Mouse (Mus musculus) heart, postnatal 36 days (tissue): ENCODE results near the gene Tbc1d22a. TPM values are rescaled to one million over a fixed set of nuclear protein-coding genes. Genes with fewer than 3 reads are reported as not detected.

ENCODE experiments used
- DNase-seq, 2 experiments: peaks; one replicate each; pipeline ENCODE4 v3.0.0; 2021 to 2022
- intact Hi-C: fragments of 180-260 bp; cut with DNase I; formaldehyde crosslinking; loops from one replicate; pipeline ENCODE4 v1.15.1; 2025
- total RNA-seq, 2 experiments: library from RNA; stranded (reverse); gene quantifications; 2 replicates each; pipeline ENCODE4 v1.2.3; 2021

Gene Tbc1d22a
- total RNA-seq, 2 experiments from 2014 or later: 21.7 to 28.6 TPM

DNA sequence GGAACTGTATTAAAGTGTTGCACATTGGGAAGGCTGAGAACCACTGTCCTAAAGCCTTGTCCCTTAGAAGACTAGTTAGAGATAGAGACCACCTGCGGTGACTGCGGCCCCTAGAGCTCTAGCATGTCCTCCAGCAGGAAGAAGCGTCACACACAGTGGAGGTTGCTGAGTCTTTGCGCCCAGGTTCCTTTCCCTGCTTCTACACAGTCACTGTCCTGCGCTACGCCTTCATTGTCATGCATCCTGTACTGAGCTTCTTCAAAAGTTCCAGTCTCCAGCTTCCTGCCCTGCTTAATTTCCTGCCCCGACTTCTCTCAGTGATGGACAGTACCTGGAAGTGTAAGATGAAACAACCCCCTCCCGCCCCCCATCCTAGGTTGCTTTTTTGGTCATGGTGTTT lies 14.8 kb downstream of the Tbc1d22a start:
- DNase-seq: no peak
- intact Hi-C loops: loop anchor here (5.0 kb wide), 2 partner anchors 42 to 62 kb away; partner anchors contain the start of gene Cerk

DNA sequence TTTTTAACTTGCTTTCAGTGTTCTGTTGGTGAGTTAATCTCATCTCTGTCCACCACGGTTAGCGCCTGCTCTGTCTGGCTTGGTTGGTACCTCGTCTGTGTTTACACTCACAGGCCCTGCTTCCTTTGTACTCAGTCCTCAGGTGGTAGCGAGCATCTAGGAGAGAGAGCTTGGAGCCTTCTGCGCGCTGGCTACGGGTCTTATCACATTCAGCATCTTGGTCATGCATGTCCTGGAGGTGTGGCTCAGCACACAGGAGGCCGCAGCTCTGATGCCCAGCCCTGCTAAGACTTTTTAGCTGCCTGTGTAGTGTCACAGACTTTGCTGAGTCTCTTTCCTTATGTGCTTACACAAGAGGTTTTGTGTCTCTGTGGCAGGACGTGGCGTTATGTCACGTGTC lies 15.4 kb downstream of the Tbc1d22a start:
- intact Hi-C loops: loop anchor here (5.0 to 10.0 kb wide), 4 partner anchors 42 to 875 kb away; partner anchors contain the start of gene Cerk

DNA sequence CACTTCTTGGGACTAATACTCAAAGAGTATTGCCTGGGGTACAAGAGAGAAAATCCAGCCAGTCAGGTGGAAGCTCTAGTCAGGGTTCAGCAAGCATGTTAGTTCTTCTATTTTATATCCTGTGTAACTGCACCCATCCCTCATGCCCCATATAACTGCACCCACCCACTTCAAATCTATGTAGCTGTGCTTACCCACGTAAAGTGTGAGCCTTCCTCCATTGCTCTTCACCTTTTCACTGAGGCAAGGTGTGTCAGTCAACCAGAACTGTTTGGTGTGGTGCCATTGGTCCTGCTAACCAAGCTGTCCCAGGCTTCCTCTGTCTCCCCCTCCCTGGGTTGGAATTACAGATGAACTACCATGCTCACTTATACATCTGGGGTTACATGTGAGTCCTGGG lies 16.9 kb downstream of the Tbc1d22a start:
- intact Hi-C loops: loop anchor here (10.0 kb wide), 2 partner anchors 336 to 874 kb away; no protein-coding TSS in a partner anchor
- no peak for DNase-seq

More for the DNA sequence above, 15.4 kb downstream of the Tbc1d22a start:
- no peak for DNase-seq

DNA sequence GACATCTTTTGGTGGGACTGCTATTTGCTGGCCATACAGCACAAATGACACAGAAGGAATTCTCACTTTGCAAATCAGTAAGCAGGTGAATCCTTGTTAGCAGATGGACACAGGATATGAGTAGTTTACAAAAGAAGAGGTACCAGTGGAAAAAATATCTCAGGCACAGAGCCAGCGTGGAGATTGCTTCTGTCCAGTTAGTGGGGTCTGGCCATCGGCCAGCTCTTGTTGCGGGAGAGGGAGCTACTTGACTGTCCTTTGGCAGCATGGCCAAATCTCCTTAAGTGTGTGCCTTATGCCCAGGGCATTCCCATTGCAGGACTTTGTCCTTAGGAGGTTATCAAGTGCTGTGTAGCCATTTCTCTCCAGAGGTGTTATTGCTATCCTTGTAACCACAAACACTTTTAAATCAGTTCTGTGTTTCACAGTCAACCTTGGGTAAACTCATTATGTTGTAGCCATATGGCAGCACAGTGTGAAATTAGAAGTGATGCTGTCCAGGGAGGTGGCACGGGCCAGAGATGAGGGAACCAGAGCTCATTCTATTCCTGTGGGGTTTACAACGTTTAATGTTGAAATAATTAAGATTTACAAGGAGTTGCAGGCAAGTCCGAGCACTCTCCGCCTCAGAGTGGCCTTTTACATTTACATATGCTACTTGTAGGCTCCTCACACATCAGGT lies 17.7 kb downstream of the Tbc1d22a start:
- intact Hi-C loops: loop anchor here (10.0 kb wide), 2 partner anchors 337 to 873 kb away; no protein-coding TSS in a partner anchor
- no peak for DNase-seq

DNA sequence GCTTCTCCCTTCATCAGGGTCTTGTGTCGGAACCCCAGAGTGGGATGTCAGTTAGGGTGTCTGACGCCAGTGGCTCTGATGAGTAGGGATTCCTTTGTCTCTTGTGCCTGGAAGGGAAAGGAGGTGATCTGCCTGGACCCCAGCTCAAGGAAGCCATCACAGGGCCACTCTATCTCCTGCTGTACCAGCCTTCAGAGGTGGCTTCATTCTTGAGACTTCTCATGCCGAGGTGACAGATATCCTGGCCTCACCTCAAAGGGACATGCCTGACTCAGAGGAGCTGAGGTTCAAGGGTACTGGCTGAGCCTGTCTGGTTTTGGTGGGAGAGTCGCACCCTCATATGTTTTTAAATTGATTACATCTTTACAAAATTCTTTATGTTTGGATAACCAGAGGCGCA lies 19.7 kb downstream of the Tbc1d22a start:
- intact Hi-C loops: loop anchor here (10.0 kb wide), 2 partner anchors 339 to 871 kb away; no protein-coding TSS in a partner anchor
- DNase-seq: no peak

DNA sequence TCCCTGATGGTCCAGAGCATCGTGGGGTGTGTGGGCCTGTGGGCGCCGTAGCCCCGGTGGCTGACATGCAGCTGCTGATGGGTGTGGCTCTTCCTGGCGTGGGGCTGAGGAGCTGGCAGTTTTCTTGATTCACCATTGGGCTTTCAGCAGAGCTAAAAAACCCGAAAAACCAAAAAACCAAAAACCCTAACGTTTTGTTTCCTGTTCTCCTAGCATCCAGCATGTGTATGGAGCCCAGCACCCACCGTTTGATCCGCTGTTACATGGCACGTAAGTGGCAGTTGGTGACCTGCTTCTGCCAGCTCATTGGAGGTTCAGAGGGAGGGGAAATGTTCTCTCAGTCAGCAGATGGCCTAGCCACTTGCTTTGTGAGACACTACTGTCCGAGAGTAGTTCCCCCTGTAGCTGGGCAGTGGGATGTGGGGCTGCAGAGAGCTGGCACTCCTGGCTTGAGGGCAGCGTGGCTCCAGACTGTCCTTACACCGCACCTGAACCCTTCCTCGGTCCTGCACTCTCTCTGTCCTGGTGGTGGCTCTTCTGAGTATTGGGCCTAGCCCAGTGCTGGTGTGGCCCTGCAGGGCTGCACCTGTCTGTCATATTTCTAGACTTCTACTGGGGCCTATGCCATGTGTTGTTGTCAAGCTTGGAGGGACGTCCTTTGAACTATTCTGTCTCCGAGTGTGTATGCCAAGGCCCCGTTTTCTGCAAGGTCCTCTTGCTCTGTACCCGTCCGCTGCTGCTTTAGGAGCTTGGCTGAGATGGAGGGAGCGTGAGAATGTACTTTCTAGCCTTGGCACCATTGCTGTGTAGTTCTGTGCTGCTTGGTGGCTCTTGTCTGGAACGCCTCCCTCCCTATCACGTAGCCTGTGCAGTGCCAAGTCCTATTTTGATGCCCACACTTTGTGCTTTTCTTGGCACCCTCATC lies 20.5 kb downstream of the Tbc1d22a start:
- DNase-seq: no peak
- intact Hi-C loops: loop anchor here (10.0 kb wide), 2 partner anchors 340 to 870 kb away; no protein-coding TSS in a partner anchor

DNA sequence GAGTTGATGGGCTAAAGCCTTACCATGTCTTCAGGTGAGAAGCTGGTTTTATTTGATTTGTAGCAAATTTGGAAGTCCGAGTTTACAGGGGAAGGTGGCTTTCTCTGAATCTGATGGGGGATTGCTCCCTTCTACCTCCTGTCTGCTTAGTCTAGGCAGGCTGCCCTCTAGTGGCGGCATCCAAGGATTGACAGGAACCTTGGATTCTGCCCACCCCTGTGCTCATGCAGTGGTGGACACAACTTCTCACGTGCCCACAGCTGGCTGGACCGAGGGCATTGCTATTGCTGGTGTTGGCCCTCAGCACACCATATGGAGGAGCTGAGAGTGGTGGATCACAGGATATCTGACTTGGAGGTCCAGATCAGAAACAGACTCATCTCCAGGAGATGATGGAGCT lies 22.0 kb downstream of the Tbc1d22a start:
- intact Hi-C loops: loop anchor here (10.0 kb wide), 2 partner anchors 341 to 869 kb away; no protein-coding TSS in a partner anchor
- peak in 1 of 2 experiments; percentile 71 for DNase-seq

DNA sequence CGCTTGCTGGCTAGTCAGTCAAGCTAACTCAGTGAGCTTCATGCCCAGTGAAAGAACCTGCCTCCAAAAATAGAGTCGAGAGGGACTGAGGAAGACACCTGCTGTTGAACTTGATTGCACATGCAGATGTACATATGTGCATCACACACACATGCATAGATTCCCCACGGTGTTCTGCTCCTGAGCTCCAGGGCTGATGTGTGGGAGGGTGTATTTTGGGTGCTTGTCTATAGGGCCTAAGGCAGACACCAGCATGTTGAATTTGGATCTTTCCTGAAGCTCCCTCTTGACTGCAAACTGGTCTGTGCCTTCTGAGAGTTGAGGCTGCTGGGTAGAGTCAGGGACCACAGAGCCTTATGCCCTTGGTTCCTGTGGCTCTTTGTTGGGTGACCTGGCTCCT lies 23.8 kb downstream of the Tbc1d22a start:
- intact Hi-C loops: loop anchor here (10.0 kb wide), 2 partner anchors 343 to 867 kb away; no protein-coding TSS in a partner anchor
- DNase-seq: no peak

DNA sequence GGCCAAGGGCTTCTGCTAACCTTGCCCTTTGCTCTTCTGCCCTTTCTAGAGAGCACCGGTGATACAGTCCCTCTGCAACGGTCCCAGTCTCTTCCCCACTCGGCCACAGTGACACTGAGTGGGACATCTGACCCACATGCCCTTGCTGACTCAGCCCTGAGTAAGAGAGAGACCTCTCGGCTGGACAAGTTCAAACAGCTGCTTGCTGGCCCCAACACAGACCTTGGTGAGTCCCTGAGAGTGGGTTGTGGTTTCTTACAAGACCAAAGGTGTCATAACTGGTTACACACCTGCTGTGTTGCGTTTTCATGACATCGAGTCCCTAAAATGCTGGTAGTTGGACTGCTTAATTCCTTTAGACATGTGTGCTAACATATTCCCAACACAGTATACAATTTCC lies 24.8 kb downstream of the Tbc1d22a start:
- DNase-seq: no peak
- intact Hi-C loops: loop anchor here (10.0 kb wide), 2 partner anchors 344 to 866 kb away; no protein-coding TSS in a partner anchor

DNA sequence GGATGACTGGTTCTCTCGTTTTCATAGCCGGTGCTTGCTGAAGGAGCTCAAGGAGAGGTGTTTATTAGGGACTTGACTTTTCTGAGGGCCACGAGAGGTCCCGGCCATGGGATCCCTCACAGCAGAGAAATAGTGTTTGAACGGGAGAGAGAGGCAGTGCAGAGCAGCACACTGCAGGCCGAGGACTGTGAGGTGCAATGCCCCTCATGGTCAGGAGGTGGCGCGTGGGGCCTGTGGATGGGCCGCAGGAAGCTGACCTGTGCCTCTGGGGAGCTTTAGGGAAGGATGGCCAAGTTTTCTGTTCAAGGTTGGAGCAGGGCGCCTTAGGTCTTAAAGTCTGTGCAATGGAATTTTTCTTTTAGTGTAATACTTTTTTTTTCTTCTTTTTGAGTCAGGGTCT lies 25.5 kb downstream of the Tbc1d22a start:
- intact Hi-C loops: loop anchor here (5.0 to 10.0 kb wide), 3 partner anchors 345 to 1302 kb away; partner anchors contain the start of gene Fam19a5

DNA sequence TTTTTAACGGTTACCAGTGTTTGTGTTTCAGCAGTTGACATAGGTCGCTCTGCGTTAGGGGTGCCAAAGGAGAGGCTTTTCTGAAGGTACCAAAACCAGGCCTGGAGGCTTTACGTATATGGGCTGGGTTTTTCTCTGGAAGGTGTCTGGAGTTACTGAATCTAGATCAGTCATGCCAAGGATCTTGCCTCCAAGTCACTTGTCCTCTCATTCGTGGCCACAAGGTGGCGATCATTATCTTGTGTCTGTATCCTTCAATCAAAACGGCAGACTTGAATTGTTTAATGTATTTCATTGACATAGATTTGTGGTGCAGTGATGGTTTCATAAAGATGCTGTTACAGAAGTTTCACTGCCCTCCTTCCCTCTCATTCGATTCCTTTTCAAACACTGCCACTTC lies 29.4 kb downstream of the Tbc1d22a start:
- peak; percentile 58 to 70 for DNase-seq
- intact Hi-C loops: loop anchor here (1.0 to 5.0 kb wide), 2 partner anchors 162 to 1299 kb away; partner anchors contain the start of gene Fam19a5

More for the DNA sequence above, 25.5 kb downstream of the Tbc1d22a start:
- DNase-seq: peak; percentile 75 to 80

DNA sequence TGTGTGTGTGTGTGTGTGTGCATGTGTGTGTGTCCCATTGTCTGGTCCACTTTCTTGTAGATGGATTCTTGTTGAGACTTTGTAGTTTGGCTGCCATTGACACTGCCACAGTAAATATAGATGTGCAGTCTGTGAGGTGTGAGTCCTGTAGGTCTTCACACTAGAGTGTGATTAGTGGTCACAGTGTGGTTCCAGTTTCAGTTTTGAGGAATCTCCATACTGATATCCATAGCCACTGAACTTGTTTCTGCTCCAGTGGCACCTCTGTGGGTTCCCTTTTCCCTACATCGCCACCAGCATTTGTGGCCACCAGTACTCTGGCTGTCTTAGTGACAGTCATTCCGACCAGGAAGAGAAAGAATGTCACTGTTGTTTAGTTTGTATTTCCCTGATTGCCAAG lies 30.1 kb downstream of the Tbc1d22a start:
- intact Hi-C loops: loop anchor here (5.0 kb wide), 1 partner anchor 1298 kb away; the partner anchor contains the start of gene Fam19a5
- no peak for DNase-seq

DNA sequence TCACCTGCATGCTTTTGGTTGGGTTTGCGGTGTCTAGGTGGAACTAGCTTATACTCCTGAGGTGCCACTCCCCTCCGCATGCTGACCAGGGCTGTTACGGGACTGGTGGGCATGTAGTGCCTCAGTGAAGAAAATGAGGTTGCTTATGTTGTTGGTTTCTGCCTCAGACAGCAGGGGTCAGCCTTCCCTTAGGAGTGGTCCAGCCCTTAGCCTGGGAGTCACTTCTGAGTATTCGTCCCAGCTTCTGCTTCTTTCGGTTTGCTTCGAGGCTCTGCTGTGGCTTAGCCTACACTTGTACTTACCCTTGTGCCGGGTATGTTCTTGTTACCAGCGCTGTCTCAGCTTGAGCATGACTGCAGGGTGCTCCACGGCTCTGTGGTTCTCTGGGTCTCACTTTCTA lies 36.0 kb downstream of the Tbc1d22a start:
- DNase-seq: peak in 1 of 2 experiments; percentile 34
- intact Hi-C loops: loop anchor here (10.0 kb wide), 1 partner anchor 325 kb away; no protein-coding TSS in a partner anchor

DNA sequence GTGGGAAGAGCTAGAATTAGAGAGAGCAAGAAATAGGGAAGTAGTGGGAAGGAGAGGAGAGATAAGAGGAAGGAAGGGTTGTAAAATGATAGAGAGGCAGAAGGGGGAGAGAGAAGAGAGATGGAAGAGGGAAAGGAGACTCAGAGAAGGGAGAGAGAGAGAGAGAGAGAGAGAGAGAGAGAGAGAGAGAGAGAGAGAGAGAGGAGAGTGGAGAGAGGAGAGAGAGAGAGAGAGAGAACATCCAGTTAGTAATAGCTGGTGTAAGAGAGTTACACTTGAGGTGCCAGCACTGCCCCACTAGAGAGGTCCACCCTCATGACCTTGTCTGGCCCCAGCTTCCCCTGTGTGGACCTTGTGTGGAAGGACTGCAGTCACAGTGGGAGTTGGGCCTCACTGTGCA lies 37.9 kb downstream of the Tbc1d22a start:
- intact Hi-C loops: loop anchor here (10.0 kb wide), 1 partner anchor 323 kb away; no protein-coding TSS in a partner anchor
- no peak for DNase-seq

DNA sequence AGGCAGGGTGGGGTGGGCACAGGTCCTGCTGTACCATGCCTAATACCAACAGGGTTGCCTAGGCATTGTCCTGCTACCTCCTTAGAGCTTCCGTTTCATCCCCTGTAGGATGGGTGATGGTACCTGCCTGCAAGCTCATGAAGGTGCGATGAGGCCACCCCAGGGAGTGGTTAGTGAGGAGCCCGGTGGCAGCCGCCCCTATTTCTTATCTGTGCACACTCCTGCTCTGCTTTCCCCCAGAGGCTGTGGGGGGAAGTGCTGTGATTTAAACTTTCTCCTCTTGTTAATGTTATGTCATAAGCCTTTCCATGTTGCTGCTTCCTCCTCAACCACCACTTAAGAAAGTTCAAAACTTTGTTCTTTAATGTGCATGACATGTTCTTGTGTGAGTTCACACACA lies 38.4 kb downstream of the Tbc1d22a start:
- DNase-seq: no peak
- intact Hi-C loops: loop anchor here (10.0 kb wide), 1 partner anchor 322 kb away; no protein-coding TSS in a partner anchor

DNA sequence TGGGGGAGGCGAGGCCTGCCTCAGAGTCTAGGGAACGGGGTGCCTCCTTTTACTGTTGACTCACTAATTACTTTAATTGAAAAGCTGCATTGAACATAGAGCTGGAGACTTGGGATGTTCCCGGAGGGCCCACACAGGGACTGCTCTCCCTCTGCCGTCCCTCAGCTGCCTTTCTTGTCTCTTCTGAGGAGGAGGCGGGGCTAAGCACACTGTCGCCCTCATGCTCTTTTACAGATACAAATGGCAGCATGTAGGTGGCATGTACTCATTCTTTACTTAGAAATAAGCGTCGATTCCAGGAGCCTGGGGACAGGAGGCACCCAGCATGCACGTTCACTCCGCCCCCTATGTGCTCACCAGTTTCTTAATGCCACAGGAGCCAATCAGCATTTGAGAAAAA lies 39.2 kb downstream of the Tbc1d22a start:
- intact Hi-C loops: loop anchor here (10.0 kb wide), 1 partner anchor 321 kb away; no protein-coding TSS in a partner anchor
- DNase-seq: no peak

DNA sequence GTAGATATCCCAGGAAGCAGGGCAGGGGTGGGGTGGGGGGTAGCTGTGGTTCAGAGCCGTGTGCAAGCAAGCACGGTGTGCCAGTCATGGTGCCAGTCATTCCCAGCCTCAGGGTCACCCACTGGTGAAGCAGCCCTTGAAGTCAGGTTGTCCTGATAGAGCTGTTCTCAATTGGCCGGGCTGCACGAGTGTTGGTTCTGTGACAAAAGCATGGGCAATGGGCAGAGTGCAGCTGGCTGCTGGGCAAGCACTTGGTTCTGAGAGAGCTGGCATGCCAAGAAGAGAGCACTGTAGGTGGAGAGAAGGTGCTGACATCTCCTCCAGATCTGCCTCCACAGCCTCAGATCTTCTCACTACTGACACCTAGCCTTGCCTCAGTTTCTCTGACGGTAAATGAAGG lies 41.9 kb downstream of the Tbc1d22a start:
- no peak for DNase-seq
- intact Hi-C loops: loop anchor here (10.0 kb wide), 1 partner anchor 319 kb away; no protein-coding TSS in a partner anchor

DNA sequence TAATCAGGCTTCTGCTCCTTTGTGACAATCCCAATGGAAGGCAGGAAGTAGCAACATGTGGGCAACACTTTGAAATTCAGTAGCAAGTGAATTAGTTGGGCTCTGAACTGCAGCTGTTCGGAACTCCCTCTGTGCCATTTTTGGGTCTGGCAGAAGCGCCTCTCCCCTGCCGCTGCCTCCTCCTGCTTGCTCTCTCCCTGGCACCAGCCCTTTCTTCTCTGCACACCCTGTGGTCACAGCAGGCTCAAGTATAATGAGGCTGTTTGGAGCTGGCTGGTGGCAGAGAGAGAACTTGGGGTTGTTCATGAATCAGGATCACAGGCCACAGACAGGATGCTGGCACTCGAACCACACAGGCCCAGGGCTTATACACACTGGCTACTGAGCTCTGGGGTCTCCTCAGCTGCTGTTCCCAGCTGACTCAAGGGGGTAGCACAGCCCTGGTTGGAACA lies 42.5 kb downstream of the Tbc1d22a start:
- DNase-seq: no peak
- intact Hi-C loops: loop anchor here (10.0 kb wide), 1 partner anchor 318 kb away; no protein-coding TSS in a partner anchor

DNA sequence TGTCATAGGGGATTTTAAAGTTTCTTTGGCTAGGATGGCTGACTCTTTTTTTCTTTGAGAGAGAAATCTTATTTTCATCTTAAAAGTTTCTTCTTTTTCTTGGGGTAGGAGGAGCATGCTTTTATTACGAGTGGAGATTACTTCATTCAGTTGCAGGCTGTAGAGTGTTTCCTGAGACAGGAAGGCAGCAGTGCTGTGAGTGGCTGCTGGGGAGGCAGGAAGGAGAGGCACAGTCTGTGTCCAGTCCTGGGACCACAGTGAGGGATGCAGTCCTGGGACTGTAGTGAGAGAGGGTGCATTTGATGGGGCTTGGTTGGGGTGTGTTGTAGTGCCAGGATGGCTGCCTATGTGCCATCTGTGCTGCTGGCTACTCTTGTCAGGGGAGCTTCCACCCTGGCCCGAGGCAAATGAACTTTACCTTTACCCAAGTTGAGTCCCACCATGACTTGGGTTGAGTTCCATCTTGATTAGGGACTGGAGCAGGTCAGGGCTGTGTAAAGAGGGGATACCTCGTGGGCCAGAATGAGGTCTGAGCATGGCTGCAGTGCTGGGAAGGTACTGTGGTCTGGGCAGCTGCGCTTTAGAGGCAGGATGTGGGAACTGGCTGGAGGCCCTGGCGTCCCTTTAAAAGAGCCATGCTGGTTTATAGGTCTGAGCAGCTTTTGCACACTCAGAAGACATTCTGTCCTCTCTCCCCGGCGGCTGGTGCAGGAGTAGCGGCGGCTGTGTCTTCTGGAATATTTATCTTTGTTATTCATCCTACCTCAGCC lies 43.8 kb downstream of the Tbc1d22a start:
- intact Hi-C loops: loop anchor here (10.0 kb wide), 1 partner anchor 317 kb away; no protein-coding TSS in a partner anchor
- DNase-seq: no peak
